Mouse (Mus musculus): ENCODE results near the gene Scrn2. TPM values are rescaled to one million over a fixed set of nuclear protein-coding genes. Genes with fewer than 3 reads are reported as not detected.

The Scrn2 gene
- polyA plus RNA-seq, 1 experiment from 2014 or later = 12.5 TPM

DNA sequence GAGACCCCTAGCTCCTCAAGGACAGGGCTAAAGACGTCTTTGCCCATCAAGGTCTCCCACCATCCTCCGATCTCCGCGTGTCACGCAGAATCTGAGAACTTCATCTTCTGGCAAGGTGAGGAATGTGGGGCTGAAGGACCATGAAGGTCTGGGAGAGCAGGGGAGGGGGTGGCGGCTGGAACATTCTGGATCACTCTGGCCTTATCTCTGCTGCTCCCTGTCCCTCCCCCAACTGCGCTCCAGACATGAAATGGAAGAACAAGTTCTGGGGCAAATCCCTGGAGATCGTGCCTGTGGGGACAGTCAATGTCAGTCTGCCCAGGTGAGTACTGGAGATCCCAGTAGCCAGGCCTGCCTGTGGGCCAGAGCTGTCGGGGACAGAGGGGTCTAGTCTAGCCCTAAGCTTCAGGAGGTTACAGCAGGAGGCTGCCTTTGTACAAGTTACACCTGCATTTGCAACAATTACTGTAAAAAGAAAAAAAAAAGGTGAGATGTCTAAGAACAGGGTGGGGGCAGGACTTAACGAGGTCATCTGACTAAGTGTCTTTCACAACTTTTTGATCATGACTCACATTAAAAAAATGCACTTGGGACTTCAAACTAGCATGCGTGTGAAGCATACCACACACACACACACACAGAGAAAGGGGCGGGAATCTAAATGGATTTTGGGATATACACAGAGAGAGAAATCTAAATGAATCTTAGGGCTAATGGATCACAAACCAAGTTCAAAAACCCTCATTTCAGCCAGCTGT is 36.0 kb downstream of the Scrn2 start:
- DNase-seq (ENCODE audit: low spot score) (no peak), ATAC-seq (ENCODE audit: low FRiP score, low TSS enrichment) (no peak)
- H3K27ac ChIP-seq (replicated peaks) = no peak overlapping the region
- H3K4me2 ChIP-seq (replicated peaks; ENCODE audit: low read depth) = no peak overlapping the region
- no peaks in the 10 kb centered on the region for H3K4me1 ChIP-seq (replicated peaks; ENCODE audit: control insufficient read depth, insufficient read depth)
- 84% methylated on average over 12 of the region's 12 CpGs for WGBS
- H3K9me3 ChIP-seq (ENCODE audit: control insufficient read depth, low read length) = no peaks in the 10 kb centered on the region
- H3K27me3 ChIP-seq (ENCODE audit: control insufficient read depth, insufficient read depth, low read length) = no peaks in the 10 kb centered on the region
- H3K9ac ChIP-seq (ENCODE audit: low read length) = no peak overlapping the region
- H3K4me3 ChIP-seq (ENCODE audit: low read depth, low read length) = no peak overlapping the region
- H3K36me3 ChIP-seq (ENCODE audit: control insufficient read depth, insufficient read depth, low read length) = peaks cover 12% of the 10 kb centered on the region
- TF ChIP-seq EP300 (optimal IDR thresholded peaks at IDR 0.05) = no peak
- no peak for TF ChIP-seq CTCF (IDR thresholded peaks at IDR 0.05; ENCODE audit: low read depth)

- Histone ChIP-seq H3K4me1 (replicated peaks; ENCODE audit: control insufficient read depth, insufficient read depth) (no peaks in the 10 kb centered on the region), H3K9me3 (ENCODE audit: control insufficient read depth, low read length) (no peaks in the 10 kb centered on the region), H3K27ac (replicated peaks) (no peak overlapping the region), H3K27me3 (ENCODE audit: control insufficient read depth, insufficient read depth, low read length) (no peaks in the 10 kb centered on the region), H3K36me3 (ENCODE audit: control insufficient read depth, insufficient read depth, low read length) (peaks cover 5% of the 10 kb centered on the region; the same call in 1 of the 2 replicates), H3K9ac (ENCODE audit: low read length) (no peak overlapping the region), H3K4me3 (ENCODE audit: low read depth, low read length) (no peak overlapping the region), H3K4me2 (replicated peaks; ENCODE audit: low read depth) (no peak overlapping the region)
- no peak for TF ChIP-seq EP300 (optimal IDR thresholded peaks at IDR 0.05)
- no peak for TF ChIP-seq CTCF (IDR thresholded peaks at IDR 0.05; ENCODE audit: low read depth)
- DNase-seq (ENCODE audit: low spot score) (peak; percentile 72), ATAC-seq (ENCODE audit: low FRiP score, low TSS enrichment) (peak; percentile 65)
- WGBS = 53% methylated on average over 22 of the region's 22 CpGs
These were observed 37.1 kb downstream of the Scrn2 start for GRCm38 (mm10) chr11:97066656-97067360.

- no peak overlapping the region for H3K4me3 ChIP-seq (ENCODE audit: low read depth, low read length)
- H3K9ac ChIP-seq (ENCODE audit: low read length) = no peak overlapping the region
- H3K36me3 ChIP-seq (ENCODE audit: control insufficient read depth, insufficient read depth, low read length) = peaks cover 5% of the 10 kb centered on the region; the same call in 1 of the 2 replicates
- H3K9me3 ChIP-seq (ENCODE audit: control insufficient read depth, low read length) = no peaks in the 10 kb centered on the region
- no peaks in the 10 kb centered on the region for H3K27me3 ChIP-seq (ENCODE audit: control insufficient read depth, insufficient read depth, low read length)
- DNase-seq (ENCODE audit: low spot score) (no peak), ATAC-seq (ENCODE audit: low FRiP score, low TSS enrichment) (no peak)
- H3K4me1 ChIP-seq (replicated peaks; ENCODE audit: control insufficient read depth, insufficient read depth) = no peaks in the 10 kb centered on the region
- TF ChIP-seq CTCF (IDR thresholded peaks at IDR 0.05; ENCODE audit: low read depth) (no peak), EP300 (optimal IDR thresholded peaks at IDR 0.05) (no peak)
- H3K27ac ChIP-seq (replicated peaks) = no peak overlapping the region
- WGBS = 55% methylated on average over 1 of the region's 1 CpGs
- no peak overlapping the region for H3K4me2 ChIP-seq (replicated peaks; ENCODE audit: low read depth)
These were observed 39.6 kb downstream of the Scrn2 start for GRCm38 (mm10) chr11:97069333-97069732.

- TF ChIP-seq CTCF (IDR thresholded peaks at IDR 0.05; ENCODE audit: low read depth) (no peak), EP300 (optimal IDR thresholded peaks at IDR 0.05) (no peak)
- Histone ChIP-seq H3K4me1 (replicated peaks; ENCODE audit: control insufficient read depth, insufficient read depth) (no peaks in the 10 kb centered on the region), H3K9ac (ENCODE audit: low read length) (no peak overlapping the region), H3K4me2 (replicated peaks; ENCODE audit: low read depth) (no peak overlapping the region), H3K27ac (replicated peaks) (no peak overlapping the region), H3K27me3 (ENCODE audit: control insufficient read depth, insufficient read depth, low read length) (no peaks in the 10 kb centered on the region), H3K9me3 (ENCODE audit: control insufficient read depth, low read length) (no peaks in the 10 kb centered on the region), H3K4me3 (ENCODE audit: low read depth, low read length) (no peak overlapping the region), H3K36me3 (ENCODE audit: control insufficient read depth, insufficient read depth, low read length) (peaks cover 3% of the 10 kb centered on the region; the same call in 1 of the 2 replicates)
- 73% methylated on average over 2 of the region's 2 CpGs for WGBS
- ATAC-seq (ENCODE audit: low FRiP score, low TSS enrichment) = no peak
- DNase-seq (ENCODE audit: low spot score) = no peak
These were observed 40.0 kb downstream of the Scrn2 start for GRCm38 (mm10) chr11:97069770-97070169.

GRCm38 (mm10) chr11:97071129-97071528 is 41.4 kb downstream of the Scrn2 start:
- Histone ChIP-seq H3K36me3 (ENCODE audit: control insufficient read depth, insufficient read depth, low read length) (peaks cover 3% of the 10 kb centered on the region; the same call in 1 of the 2 replicates), H3K27me3 (ENCODE audit: control insufficient read depth, insufficient read depth, low read length) (no peaks in the 10 kb centered on the region), H3K4me2 (replicated peaks; ENCODE audit: low read depth) (no peak overlapping the region), H3K9me3 (ENCODE audit: control insufficient read depth, low read length) (no peaks in the 10 kb centered on the region), H3K9ac (ENCODE audit: low read length) (no peak overlapping the region), H3K27ac (replicated peaks) (no peak overlapping the region), H3K4me3 (ENCODE audit: low read depth, low read length) (no peak overlapping the region), H3K4me1 (replicated peaks; ENCODE audit: control insufficient read depth, insufficient read depth) (no peaks in the 10 kb centered on the region)
- DNase-seq (ENCODE audit: low spot score) = no peak
- ATAC-seq (ENCODE audit: low FRiP score, low TSS enrichment) = no peak
- TF ChIP-seq CTCF (IDR thresholded peaks at IDR 0.05; ENCODE audit: low read depth) = no peak
- TF ChIP-seq EP300 (optimal IDR thresholded peaks at IDR 0.05) = no peak
- 45% methylated on average over 1 of the region's 1 CpGs for WGBS

DNA sequence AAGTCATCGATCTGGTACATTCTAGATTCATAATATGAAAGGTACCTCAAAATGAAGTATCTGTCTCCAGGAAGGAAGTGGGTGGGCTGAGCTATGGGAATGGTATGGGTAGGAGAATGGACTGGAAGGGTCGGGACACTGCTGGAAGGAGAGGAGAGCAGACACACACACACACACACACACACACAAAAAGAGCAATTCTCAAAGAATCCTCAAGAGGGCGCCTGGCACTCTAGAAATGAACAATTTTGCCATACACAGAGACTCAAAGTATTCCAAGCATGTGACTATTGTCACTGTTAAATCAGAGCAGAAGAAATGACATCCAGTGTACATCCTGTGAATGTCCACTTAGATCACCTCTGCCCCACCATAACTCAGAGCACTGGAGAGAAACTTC is 42.8 kb downstream of the Scrn2 start:
- peak; percentile 24; the same call in 1 of the 2 replicates for ATAC-seq (ENCODE audit: low FRiP score, low TSS enrichment)
- peak; percentile 87 for TF ChIP-seq CTCF (IDR thresholded peaks at IDR 0.05; ENCODE audit: low read depth)
- TF ChIP-seq EP300 (optimal IDR thresholded peaks at IDR 0.05) = no peak
- no peak overlapping the region for H3K27ac ChIP-seq (replicated peaks)
- no peaks in the 10 kb centered on the region for H3K27me3 ChIP-seq (ENCODE audit: control insufficient read depth, insufficient read depth, low read length)
- H3K4me3 ChIP-seq (ENCODE audit: low read depth, low read length) = no peak overlapping the region
- H3K4me1 ChIP-seq (replicated peaks; ENCODE audit: control insufficient read depth, insufficient read depth) = no peaks in the 10 kb centered on the region
- H3K36me3 ChIP-seq (ENCODE audit: control insufficient read depth, insufficient read depth, low read length) = peaks cover 3% of the 10 kb centered on the region; the same call in 1 of the 2 replicates
- 29% methylated on average over 3 of the region's 3 CpGs for WGBS
- no peak overlapping the region for H3K4me2 ChIP-seq (replicated peaks; ENCODE audit: low read depth)
- H3K9ac ChIP-seq (ENCODE audit: low read length) = no peak overlapping the region
- no peaks in the 10 kb centered on the region for H3K9me3 ChIP-seq (ENCODE audit: control insufficient read depth, low read length)
- peak; percentile 57 for DNase-seq (ENCODE audit: low spot score)
